Comparison of ENCODE assay signal across 23 mouse cellular contexts in genomic region chr3:83235061-83235460, GRCm38 (mm10).
"Had no signal": no experiment of that assay in that cellular context is flagged by ENCODE, and none has a peak within 500 bp of the region (broad histone marks: within the 10 kb centered on the region; RNA-seq: fewer than 3 reads in every experiment).

No protein-coding gene starts in this region.

- DNase-seq: gastrocnemius, postnatal 14 days; gastrocnemius, postnatal 36 days; heart, adult 18-20 months; heart, postnatal 14 days; heart, postnatal 36 days; kidney, adult 11 months; kidney, adult 9 months; kidney, postnatal 14 days; layer of hippocampus, adult 9-11 months; layer of hippocampus, postnatal 36 days had no signal

- H3K36me3 ChIP-seq: heart, embryonic 13.5 days; heart, embryonic 15.5 days; hindbrain, embryonic 13.5 days; hindbrain, embryonic 15.5 days; kidney, embryonic 15.5 days; limb, embryonic 13.5 days; limb, embryonic 15.5 days; liver, embryonic 12.5 days had no signal

- H3K4me2 ChIP-seq: heart, embryonic 11.5 days; heart, embryonic 15.5 days; hindbrain, embryonic 13.5 days; hindbrain, embryonic 15.5 days; kidney, embryonic 15.5 days; limb, embryonic 13.5 days; limb, embryonic 15.5 days; liver, embryonic 12.5 days had no signal

- H3K27me3 ChIP-seq: heart, embryonic 13.5 days; heart, embryonic 15.5 days; hindbrain, embryonic 13.5 days; hindbrain, embryonic 15.5 days; kidney, embryonic 15.5 days; limb, embryonic 13.5 days; limb, embryonic 15.5 days; liver, embryonic 12.5 days had no signal

- H3K4me1 ChIP-seq: hindbrain, embryonic 15.5 days; liver, embryonic 12.5 days had no signal

- H3K9ac ChIP-seq: heart, embryonic 13.5 days; heart, embryonic 15.5 days; hindbrain, embryonic 13.5 days; hindbrain, embryonic 15.5 days; kidney, embryonic 15.5 days; limb, embryonic 13.5 days; limb, embryonic 15.5 days; liver, embryonic 12.5 days; liver, embryonic 14.5 days had no signal

- H3K9me3 ChIP-seq: heart, embryonic 13.5 days; heart, embryonic 15.5 days; hindbrain, embryonic 13.5 days; hindbrain, embryonic 15.5 days; kidney, embryonic 15.5 days; limb, embryonic 15.5 days; liver, embryonic 12.5 days had no signal

- ATAC-seq: intestine, embryonic 16.5 days; liver, embryonic 12.5 days had no signal

- H3K27ac ChIP-seq: heart, embryonic 15.5 days; hindbrain, embryonic 13.5 days; hindbrain, embryonic 15.5 days; hindbrain, postnatal 0 days; kidney, embryonic 15.5 days; kidney, postnatal 0 days; limb, embryonic 13.5 days; limb, embryonic 15.5 days; liver, embryonic 12.5 days; liver, embryonic 14.5 days had no signal

- H3K4me3 ChIP-seq: heart, embryonic 13.5 days; heart, embryonic 15.5 days; hindbrain, embryonic 13.5 days; hindbrain, embryonic 15.5 days; kidney, embryonic 15.5 days; limb, embryonic 13.5 days; limb, embryonic 15.5 days; liver, embryonic 12.5 days had no signal
